Mouse (Mus musculus) bone marrow macrophage, adult 2 months (primary cell): ENCODE data around the gene Ino80d. TPM values are rescaled to one million over a fixed set of nuclear protein-coding genes. Genes with fewer than 3 reads are reported as not detected.

ENCODE experiments used
- H3K27ac ChIP-seq: 2 replicates; pipeline ENCODE4 v1.5.1; 2012; ENCODE audit warnings: low read depth, low read length; ENCODE audit not compliant: insufficient read depth
- H3K4me1 ChIP-seq: 2 replicates; pipeline ENCODE4 v1.6.1; 2012; ENCODE audit warnings: low read length; ENCODE audit not compliant: control insufficient read depth, insufficient read depth
- H3K4me3 ChIP-seq: 2 replicates; pipeline ENCODE4 v1.5.1; 2012; ENCODE audit warnings: mild to moderate bottlenecking, low read length, moderate library complexity; ENCODE audit not compliant: insufficient read depth
- CTCF ChIP-seq: IDR thresholded peaks from 2 replicates; pipeline ENCODE4 v1.5.1; 2012; ENCODE audit warnings: low read depth, mild to moderate bottlenecking, low read length, moderate library complexity
- POLR2A ChIP-seq: IDR thresholded peaks from 2 replicates; pipeline ENCODE4 v1.6.1; 2012; ENCODE audit warnings: mild to moderate bottlenecking, low read depth, low read length, borderline replicate concordance
- polyA plus RNA-seq: library from polyadenylated mRNA; stranded (reverse); fragments of >200 nt; gene quantifications from 2 replicates; pipeline ENCODE4 v1.2.4, GENCODE M21; 2012; ENCODE audit not compliant: missing spikeins, insufficient read depth, insufficient read length

Ino80d gene
- polyA plus RNA-seq, 1 experiment = 20.9 TPM

DNA sequence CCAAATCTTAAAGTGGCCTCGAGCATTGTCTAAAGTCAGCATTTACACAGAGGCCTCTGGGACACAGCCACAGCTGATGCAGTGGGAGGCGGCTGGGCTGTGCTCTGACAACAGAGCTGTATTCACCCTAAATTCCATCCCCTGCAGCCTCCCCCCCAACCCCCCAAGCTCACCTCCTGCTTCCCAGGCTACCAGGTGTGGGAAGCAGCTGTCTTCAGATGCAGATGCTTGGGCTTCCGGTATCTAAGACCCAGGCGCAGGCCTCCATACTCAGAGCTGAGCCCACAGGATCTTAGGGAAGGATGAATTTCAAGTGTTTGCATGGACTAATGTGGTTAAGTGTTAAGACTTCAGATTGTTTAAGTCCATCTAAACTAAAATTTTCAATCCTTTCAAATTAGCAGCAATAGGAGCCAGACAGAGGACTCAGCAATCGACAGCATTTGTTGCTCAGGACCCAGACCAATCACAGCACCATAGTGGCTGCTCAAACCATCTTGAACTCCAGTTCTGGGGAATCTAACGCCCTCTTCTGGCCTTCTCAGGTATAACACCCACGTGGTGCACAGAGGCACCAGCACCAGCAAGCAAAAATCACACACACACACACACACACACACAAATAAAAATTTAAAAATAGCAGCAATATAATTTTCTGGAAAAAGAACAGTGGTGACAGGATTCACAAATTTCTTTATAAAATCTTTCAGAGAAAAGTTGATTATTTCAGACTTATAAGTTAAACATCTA, 3.8 kb downstream of the Ino80d start:
- Histone ChIP-seq H3K4me1 (peaks cover 20% of the 10 kb centered on the region), H3K4me3 (no peak overlapping the region), H3K27ac (no peak overlapping the region)
- peak; percentile 57 for TF ChIP-seq CTCF
- no peak for TF ChIP-seq POLR2A

DNA sequence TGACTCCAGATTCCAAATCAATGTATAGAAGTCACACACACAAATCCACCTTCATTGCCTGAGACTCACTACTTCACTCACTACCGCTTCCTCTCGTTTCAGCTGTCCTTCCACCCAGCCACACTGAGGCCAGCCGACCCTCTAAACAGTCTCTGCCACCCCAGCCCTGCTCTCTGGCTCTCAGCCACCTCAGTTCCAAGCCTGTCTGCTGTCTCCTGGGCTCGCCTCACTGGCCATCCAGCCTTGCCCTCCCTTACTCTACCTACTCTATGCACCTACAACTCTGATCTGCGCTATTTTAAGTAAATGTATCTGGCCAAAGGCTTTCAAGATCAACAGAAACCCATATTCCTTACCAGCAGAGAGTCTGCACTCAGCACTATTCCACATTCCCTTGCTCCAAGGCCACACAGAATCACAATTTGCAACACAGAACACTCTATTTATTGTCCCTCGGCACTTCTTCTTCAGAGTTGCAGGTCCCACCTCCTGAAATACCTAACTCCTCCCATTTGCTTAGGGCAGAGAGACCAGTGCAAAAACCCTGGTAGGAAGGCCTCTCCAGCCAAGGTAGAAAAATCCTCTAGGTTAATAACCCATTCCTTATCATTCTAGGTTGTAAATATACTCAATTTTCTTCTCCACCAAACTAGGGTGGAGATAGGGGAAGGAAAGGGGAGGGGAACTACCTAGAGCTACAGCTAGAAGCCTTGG, 6.7 kb downstream of the Ino80d start:
- TF ChIP-seq POLR2A (no peak), CTCF (no peak)
- Histone ChIP-seq H3K4me1 (peaks cover 20% of the 10 kb centered on the region), H3K27ac (no peak overlapping the region), H3K4me3 (no peak overlapping the region)

DNA sequence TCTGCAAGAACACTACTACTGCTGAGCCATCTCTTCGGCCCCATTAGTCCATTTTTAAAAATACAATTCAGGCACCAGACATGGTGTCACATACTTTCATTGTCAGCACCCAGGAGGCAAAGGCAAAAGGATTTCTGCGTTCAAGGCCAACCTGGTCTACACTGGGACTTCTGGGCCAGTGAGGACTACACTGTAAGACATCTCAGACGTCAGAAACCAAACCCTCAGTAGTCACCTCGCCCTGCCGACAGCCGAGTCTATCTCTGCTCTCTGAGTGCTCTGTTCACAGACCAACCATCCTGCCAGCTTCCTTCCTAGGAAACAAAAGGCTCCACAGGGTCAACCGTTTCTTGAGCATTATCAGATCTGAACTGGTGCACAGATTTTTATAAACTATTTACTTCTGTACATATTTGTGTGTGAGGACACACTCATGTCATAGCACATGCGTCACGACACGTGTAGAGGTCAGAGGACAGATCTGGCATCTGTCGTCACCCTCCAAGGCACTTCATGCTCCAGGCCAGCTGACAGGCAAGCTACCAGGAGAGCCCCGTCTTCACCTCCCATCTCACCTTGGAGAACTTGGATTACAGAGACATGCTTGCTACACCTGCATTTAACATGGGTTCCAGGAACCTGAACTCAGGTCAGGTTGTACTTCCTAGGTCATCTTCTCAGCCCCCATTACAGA, 11.6 kb downstream of the Ino80d start:
- Histone ChIP-seq H3K4me3 (no peak overlapping the region), H3K27ac (no peak overlapping the region), H3K4me1 (peaks cover 5% of the 10 kb centered on the region)
- TF ChIP-seq POLR2A = no peak
- TF ChIP-seq CTCF = no peak

- Histone ChIP-seq H3K4me1 (no peaks in the 10 kb centered on the region), H3K27ac (no peak overlapping the region)
- TF ChIP-seq POLR2A (no peak), CTCF (no peak)
Observed at GRCm38 (mm10) chr1:63100196-63100595, 14.3 kb downstream of the Ino80d start.

GRCm38 (mm10) chr1:63098831-63099230, 15.6 kb downstream of the Ino80d start:
- no peaks in the 10 kb centered on the region for H3K4me1 ChIP-seq

More at GRCm38 (mm10) chr1:63100196-63100595, 14.3 kb downstream of the Ino80d start:
- H3K4me3 ChIP-seq = no peak overlapping the region

GRCm38 (mm10) chr1:63096071-63096470, 18.4 kb downstream of the Ino80d start:
- H3K4me1 ChIP-seq = no peaks in the 10 kb centered on the region
- no peak overlapping the region for H3K4me3 ChIP-seq
- H3K27ac ChIP-seq = no peak overlapping the region
- no peak for TF ChIP-seq POLR2A
- TF ChIP-seq CTCF = no peak

More at GRCm38 (mm10) chr1:63098831-63099230, 15.6 kb downstream of the Ino80d start:
- TF ChIP-seq CTCF (no peak), POLR2A (no peak)
- no peak overlapping the region for H3K27ac ChIP-seq
- no peak overlapping the region for H3K4me3 ChIP-seq

- H3K4me3 ChIP-seq = no peak overlapping the region
- peaks cover 3% of the 10 kb centered on the region for H3K4me1 ChIP-seq
- no peak for TF ChIP-seq CTCF
- TF ChIP-seq POLR2A = no peak
Observed at GRCm38 (mm10) chr1:63089795-63090194, 24.7 kb downstream of the Ino80d start.

DNA sequence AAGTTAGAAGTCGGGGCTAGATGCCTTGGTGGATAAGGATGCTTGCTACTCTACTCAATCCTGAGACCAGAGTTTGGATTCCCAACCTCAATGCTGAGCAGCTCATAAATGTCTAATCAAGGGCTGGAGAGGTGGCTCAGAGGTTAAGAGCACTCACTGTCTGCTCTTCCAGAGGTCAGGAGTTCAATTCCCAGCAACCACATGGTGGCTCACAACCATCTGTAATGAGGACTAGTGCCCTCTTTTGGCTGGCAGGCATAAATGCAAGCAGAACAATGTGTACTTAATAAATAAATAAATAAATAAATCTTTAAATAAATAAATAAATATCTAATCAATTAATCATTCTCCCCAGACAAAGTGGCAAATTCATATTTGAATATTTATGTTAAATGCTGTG, 25.9 kb downstream of the Ino80d start:
- no peak overlapping the region for H3K27ac ChIP-seq
- TF ChIP-seq POLR2A (no peak), CTCF (no peak)
- H3K4me3 ChIP-seq = no peak overlapping the region
- peaks cover 3% of the 10 kb centered on the region for H3K4me1 ChIP-seq

More at GRCm38 (mm10) chr1:63089795-63090194, 24.7 kb downstream of the Ino80d start:
- no peak overlapping the region for H3K27ac ChIP-seq

- no peak for TF ChIP-seq CTCF
- no peak overlapping the region for H3K4me3 ChIP-seq
- no peak overlapping the region for H3K27ac ChIP-seq
- H3K4me1 ChIP-seq = no peaks in the 10 kb centered on the region
Observed at GRCm38 (mm10) chr1:63080277-63080676, 34.2 kb downstream of the Ino80d start.
